Mouse (Mus musculus) embryonic facial prominence, embryonic 15.5 days (tissue): Measurements from ENCODE around the gene Arhgef40. TPM values are rescaled to one million over a fixed set of nuclear protein-coding genes. Genes with fewer than 3 reads are reported as not detected.

Source experiments
- ATAC-seq: fragments of 200-750 bp; cut with Nextera tagmentation; 2 replicates; pipeline ENCODE4 v1.8.0; 2017; ENCODE audit warnings: low read depth, moderate TSS enrichment; ENCODE audit not compliant: insufficient number of reproducible peaks, low FRiP score, low TSS enrichment
- H3K27ac ChIP-seq: fragments of 300-500 bp; sonication (generic); replicated peaks from 2 replicates; pipeline ENCODE4 v1.5.1; 2015; ENCODE audit warnings: mild to moderate bottlenecking, inconsistent platforms
- H3K27me3 ChIP-seq: fragments of 300-500 bp; sonication (generic); 2 replicates; pipeline ENCODE4 v1.6.1; 2015; ENCODE audit warnings: inconsistent platforms
- H3K36me3 ChIP-seq: fragments of 300-500 bp; sonication (generic); 2 replicates; pipeline ENCODE4 v1.6.1; 2015; ENCODE audit warnings: mild to moderate bottlenecking, inconsistent platforms
- H3K4me1 ChIP-seq: fragments of 300-500 bp; sonication (generic); 2 replicates; pipeline ENCODE4 v1.6.1; 2015; ENCODE audit warnings: inconsistent platforms
- H3K4me2 ChIP-seq: fragments of 300-500 bp; sonication (generic); replicated peaks from 2 replicates; pipeline ENCODE4 v1.6.1; 2015; ENCODE audit warnings: mild to moderate bottlenecking, inconsistent platforms
- H3K4me3 ChIP-seq: fragments of 300-500 bp; sonication (generic); replicated peaks from 2 replicates; pipeline ENCODE4 v1.5.1; 2015; ENCODE audit warnings: mild to moderate bottlenecking, inconsistent platforms
- H3K9ac ChIP-seq: fragments of 300-500 bp; sonication (generic); 2 replicates; pipeline ENCODE4 v1.6.1; 2015; ENCODE audit warnings: inconsistent platforms
- H3K9me3 ChIP-seq: fragments of 300-500 bp; sonication (generic); replicated peaks from 2 replicates; pipeline ENCODE4 v1.6.1; 2016; ENCODE audit warnings: inconsistent platforms
- WGBS: fragments of 180-500 bp; shearing (Covaris S2); methylation state at CpG from one replicate; pipeline ENCODE4 v1.1.7; 2015; 5-methylcytosine and 5-hydroxymethylcytosine counted together
- polyA plus RNA-seq: library from polyadenylated mRNA; unstranded; fragments of >200 nt; fragmentation: Nextera tagmentation; extraction: Ambion mirVana; gene quantifications from 2 replicates; pipeline ENCODE4 v1.2.1, GENCODE M21; 2015

Gene Arhgef40
- polyA plus RNA-seq, 1 experiment from 2014 or later: 144 TPM

DNA sequence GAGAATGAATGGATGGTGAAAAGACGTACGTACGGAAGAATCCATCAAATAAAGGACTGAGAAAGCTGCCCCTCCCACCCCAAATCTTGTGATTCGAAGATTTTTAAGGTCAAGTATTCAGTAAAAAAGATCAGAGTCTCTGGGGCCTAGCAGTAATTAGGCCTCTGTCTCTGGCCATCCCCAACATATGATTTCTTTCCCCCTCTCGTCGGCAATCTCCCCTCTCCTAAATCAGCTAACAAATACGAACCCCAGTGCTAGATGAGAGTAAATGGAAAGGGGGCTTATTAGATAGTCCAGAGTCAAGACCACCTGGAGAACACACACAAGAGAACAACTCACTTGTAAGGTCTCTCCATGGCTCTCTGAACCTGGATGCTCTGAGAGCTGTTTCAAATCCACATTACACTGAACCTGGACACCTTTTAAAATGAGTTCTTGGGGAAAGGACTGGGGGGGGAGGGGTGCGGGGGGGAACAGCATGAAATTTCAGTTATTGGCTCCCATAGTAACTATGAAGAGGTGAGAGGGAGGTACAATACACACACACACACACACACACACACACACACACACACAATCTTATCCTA, 28.6 kb downstream of the Arhgef40 start:
- Histone ChIP-seq H3K4me2 (peak overlapping the region; percentile 61), H3K4me1 (peaks cover 58% of the 10 kb centered on the region), H3K4me3 (peak overlapping the region; percentile 67; the same call in 1 of the 2 replicates), H3K9ac (no peak overlapping the region), H3K9me3 (no peaks in the 10 kb centered on the region), H3K27me3 (no peaks in the 10 kb centered on the region), H3K27ac (peak overlapping the region; percentile 91), H3K36me3 (0 out of 2 replicates have a peak, but pooled peaks cover 6% of the 10 kb centered on the region)
- no peak for ATAC-seq
- WGBS: 47% methylated on average over 8 of the region's 8 CpGs

DNA sequence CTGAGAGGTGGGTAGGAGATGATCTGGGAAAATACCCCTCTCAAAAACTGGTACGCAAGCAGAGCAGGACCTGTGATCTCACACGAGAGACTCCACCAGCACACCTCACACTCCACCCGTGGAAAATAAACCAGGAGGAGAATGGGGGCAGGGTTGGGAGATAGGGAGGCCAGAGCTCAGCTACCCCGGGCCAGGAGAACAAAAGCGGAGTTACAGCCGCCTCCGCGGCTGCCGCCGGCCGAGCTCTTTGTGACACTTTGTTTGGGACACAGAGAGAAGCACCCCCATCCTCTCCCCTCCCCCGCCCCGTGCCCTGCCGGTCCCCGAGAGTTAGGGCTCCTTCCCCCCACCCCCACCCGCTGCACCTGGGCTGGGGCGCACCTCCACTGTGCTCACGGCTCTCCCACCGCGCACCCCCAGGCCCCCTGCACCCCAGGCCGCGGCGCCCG, 29.3 kb downstream of the Arhgef40 start:
- peak overlapping the region; percentile 67 for H3K4me3 ChIP-seq
- H3K4me1 ChIP-seq: peaks cover 54% of the 10 kb centered on the region
- no peaks in the 10 kb centered on the region for H3K9me3 ChIP-seq
- peak overlapping the region; percentile 61 for H3K4me2 ChIP-seq
- no peak; the same call in 1 of the 2 replicates for ATAC-seq
- H3K27me3 ChIP-seq: no peaks in the 10 kb centered on the region
- H3K9ac ChIP-seq: peak overlapping the region; percentile 53
- H3K36me3 ChIP-seq: no peaks in the 10 kb centered on the region
- 3% methylated on average over 17 of the region's 24 CpGs for WGBS
- H3K27ac ChIP-seq: peak overlapping the region; percentile 91

- WGBS: 0% methylated on average over 11 of the region's 80 CpGs
- H3K9me3 ChIP-seq: no peaks in the 10 kb centered on the region
- no peaks in the 10 kb centered on the region for H3K36me3 ChIP-seq
- peaks cover 54% of the 10 kb centered on the region for H3K4me1 ChIP-seq
- H3K9ac ChIP-seq: peak overlapping the region; percentile 53
- no peaks in the 10 kb centered on the region for H3K27me3 ChIP-seq
- H3K4me3 ChIP-seq: peak overlapping the region; percentile 67
- ATAC-seq: 0 out of 2 replicates have a peak, but pooled peaks have one; percentile 16
- H3K27ac ChIP-seq: peak overlapping the region; percentile 91
- H3K4me2 ChIP-seq: peak overlapping the region; percentile 61
Measured at GRCm38 (mm10) chr14:52014271-52014760, 29.8 kb downstream of the Arhgef40 start.

GRCm38 (mm10) chr14:52014761-52015311, 30.3 kb downstream of the Arhgef40 start:
- under 1% methylated on average over 19 of the region's 28 CpGs for WGBS
- H3K4me1 ChIP-seq: peaks cover 49% of the 10 kb centered on the region
- ATAC-seq: 0 out of 2 replicates have a peak, but pooled peaks have one; percentile 32

DNA sequence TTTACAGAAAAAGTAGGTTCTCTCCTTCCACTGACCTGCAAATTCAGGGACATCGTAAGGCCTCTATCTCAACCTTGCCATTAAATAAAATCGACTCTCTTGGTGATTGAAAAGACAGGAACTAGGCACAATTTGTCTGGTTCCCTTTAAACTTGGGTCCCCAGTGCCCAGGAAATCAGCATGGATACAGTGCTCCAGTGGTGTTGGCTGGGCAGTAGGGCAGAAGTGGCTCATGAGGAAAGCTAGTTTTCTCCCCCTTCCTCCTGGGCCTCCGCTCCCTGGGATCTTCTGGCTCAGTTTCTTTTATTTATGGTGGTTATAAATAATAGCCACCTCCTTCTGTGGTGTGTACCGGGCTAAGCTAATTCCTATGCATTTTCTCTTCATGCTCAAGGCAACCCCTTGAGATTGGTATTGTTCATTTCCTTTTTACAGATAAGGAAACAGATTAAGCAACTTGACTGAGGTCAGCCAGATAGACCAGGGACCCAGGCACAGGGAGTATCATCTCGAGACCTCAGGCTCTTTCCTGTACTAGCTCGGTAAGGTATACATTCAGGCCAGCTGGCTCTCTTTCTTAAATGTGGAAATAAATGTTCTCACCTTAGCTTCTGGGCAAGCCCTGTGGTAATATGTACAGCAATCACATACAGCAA, 31.1 kb downstream of the Arhgef40 start, which contains the start of gene Tmem253:
Tmem253 (plus strand) TSS at position 214 of the 656 bp plus-strand sequence.
- Histone ChIP-seq H3K27ac (peak within 1 kb of the TSS; percentile 91), H3K4me2 (peak within 1 kb of the TSS; percentile 61), H3K36me3 (no peaks in the 10 kb centered on the region), H3K27me3 (no peaks in the 10 kb centered on the region), H3K4me3 (peak within 1 kb of the TSS; percentile 67), H3K4me1 (peaks cover 42% of the 10 kb centered on the region), H3K9me3 (no peaks in the 10 kb centered on the region), H3K9ac (peak within 1 kb of the TSS; percentile 53)
- ATAC-seq: no peak
- 35% methylated on average over 6 of the region's 6 CpGs for WGBS

More at GRCm38 (mm10) chr14:52014761-52015311, 30.3 kb downstream of the Arhgef40 start:
- peak overlapping the region; percentile 67 for H3K4me3 ChIP-seq
- H3K36me3 ChIP-seq: no peaks in the 10 kb centered on the region
- H3K9me3 ChIP-seq: no peaks in the 10 kb centered on the region
- peak overlapping the region; percentile 61 for H3K4me2 ChIP-seq
- peak overlapping the region; percentile 53 for H3K9ac ChIP-seq
- H3K27ac ChIP-seq: peak overlapping the region; percentile 91
- H3K27me3 ChIP-seq: no peaks in the 10 kb centered on the region

- H3K4me2 ChIP-seq: no peak overlapping the region
- H3K27ac ChIP-seq: 0 out of 2 replicates have a peak overlapping the region, but pooled peaks have one; percentile 7
- no peaks in the 10 kb centered on the region for H3K27me3 ChIP-seq
- WGBS: 80% methylated on average over 13 of the region's 13 CpGs
- no peak overlapping the region for H3K9ac ChIP-seq
- H3K9me3 ChIP-seq: no peaks in the 10 kb centered on the region
- peaks cover 47% of the 10 kb centered on the region for H3K4me1 ChIP-seq
- no peak for ATAC-seq
- no peaks in the 10 kb centered on the region for H3K36me3 ChIP-seq
- no peak overlapping the region for H3K4me3 ChIP-seq
Measured at GRCm38 (mm10) chr14:52016625-52017405, 32.3 kb downstream of the Arhgef40 start.

GRCm38 (mm10) chr14:52017662-52018061, 33.1 kb downstream of the Arhgef40 start:
- Histone ChIP-seq H3K4me2 (no peak overlapping the region), H3K9me3 (no peaks in the 10 kb centered on the region), H3K36me3 (no peaks in the 10 kb centered on the region), H3K4me3 (no peak overlapping the region), H3K27ac (no peak overlapping the region), H3K4me1 (peaks cover 51% of the 10 kb centered on the region), H3K27me3 (no peaks in the 10 kb centered on the region), H3K9ac (no peak overlapping the region)
- no peak for ATAC-seq
- WGBS: 79% methylated on average over 4 of the region's 4 CpGs

DNA sequence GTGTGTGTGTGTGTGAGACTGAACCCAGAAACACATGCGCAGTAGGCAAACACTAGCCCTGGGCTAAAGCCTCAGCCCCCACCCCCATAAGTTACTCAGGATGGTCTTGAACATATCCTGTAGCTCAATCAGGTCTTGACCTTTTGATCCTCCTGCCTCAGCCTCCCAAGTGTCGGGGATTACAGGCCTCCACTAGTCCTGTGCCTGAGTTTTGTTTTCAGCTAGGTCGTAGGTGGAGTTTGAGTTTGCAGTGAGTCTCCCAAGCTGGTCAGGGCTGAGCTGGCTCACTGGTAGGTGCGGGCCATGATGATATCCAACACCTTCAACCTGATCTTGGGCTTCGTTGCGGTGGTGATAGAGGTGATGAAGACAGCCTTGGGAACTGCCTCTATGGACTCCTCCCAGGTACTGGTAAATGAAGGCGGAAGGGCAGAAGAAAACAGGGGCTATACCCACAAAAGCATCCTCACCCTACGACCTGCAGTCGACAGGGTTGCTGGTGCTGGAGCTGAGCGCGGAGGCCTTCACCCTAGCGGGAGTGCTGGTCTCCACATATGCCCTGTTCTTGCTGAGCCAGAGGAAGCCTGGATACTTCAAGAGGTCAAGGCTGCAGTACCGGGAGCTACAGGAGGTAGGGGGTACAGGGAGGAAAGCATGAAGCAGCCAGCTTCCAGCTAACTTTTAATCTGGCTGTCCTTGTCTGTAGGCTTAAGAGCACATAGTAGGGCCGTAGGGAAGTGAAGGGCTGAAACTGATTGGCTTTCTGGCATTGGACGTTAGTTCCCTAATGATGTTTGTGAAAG, 33.9 kb downstream of the Arhgef40 start:
- H3K4me2 ChIP-seq: peak overlapping the region; percentile 49
- peaks cover 56% of the 10 kb centered on the region for H3K4me1 ChIP-seq
- H3K9me3 ChIP-seq: no peaks in the 10 kb centered on the region
- H3K27me3 ChIP-seq: no peaks in the 10 kb centered on the region
- H3K9ac ChIP-seq: no peak overlapping the region
- peak overlapping the region; percentile 100 for H3K27ac ChIP-seq
- WGBS: 91% methylated on average over 15 of the region's 15 CpGs
- peak overlapping the region; percentile 69 for H3K4me3 ChIP-seq
- H3K36me3 ChIP-seq: no peaks in the 10 kb centered on the region
- no peak for ATAC-seq

DNA sequence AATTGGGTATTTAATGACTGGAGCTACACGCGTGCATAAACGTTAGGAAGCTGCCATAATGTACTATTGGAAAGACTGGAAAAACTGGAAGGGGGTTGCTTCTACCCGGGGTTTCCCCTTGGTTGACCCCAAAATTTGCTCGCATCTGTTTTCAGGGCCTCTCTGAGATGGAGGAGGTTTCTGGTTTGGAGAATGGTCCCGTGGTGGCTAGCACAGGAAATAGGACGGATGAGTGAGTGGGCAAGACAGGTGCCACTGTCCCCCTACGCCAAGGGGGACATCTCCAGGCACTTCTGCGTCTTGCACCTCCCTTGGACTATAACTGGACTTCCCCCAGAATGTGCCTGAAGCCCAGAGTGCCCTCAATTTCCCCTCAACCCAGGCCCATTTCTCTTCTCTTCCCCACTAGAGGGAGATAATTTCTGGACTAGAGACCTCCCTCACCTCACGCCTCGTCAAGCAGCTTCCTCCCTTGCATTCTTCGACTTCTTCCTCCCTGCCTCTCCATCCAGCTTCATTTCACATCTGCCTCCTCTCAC, 34.6 kb downstream of the Arhgef40 start:
- peaks cover 53% of the 10 kb centered on the region for H3K4me1 ChIP-seq
- peak overlapping the region; percentile 49 for H3K4me2 ChIP-seq
- peak overlapping the region; percentile 56 for H3K9ac ChIP-seq
- ATAC-seq: peak; percentile 0; the same call in 1 of the 2 replicates
- 26% methylated on average over 12 of the region's 12 CpGs for WGBS
- peak overlapping the region; percentile 100 for H3K27ac ChIP-seq
- H3K27me3 ChIP-seq: no peaks in the 10 kb centered on the region
- H3K4me3 ChIP-seq: peak overlapping the region; percentile 69
- H3K36me3 ChIP-seq: no peaks in the 10 kb centered on the region
- H3K9me3 ChIP-seq: no peaks in the 10 kb centered on the region
